ENCODE assay signal across 8 mouse cellular contexts in genomic region chr5:115534290-115534731, GRCm38 (mm10). TPM values are rescaled to one million over a fixed set of nuclear protein-coding genes. Genes with fewer than 3 reads are reported as not detected.
DNase-seq lines count a peak whose midpoint lies in the region; ATAC-seq and TF ChIP-seq lines count a peak whose summit lies in the region.

No protein-coding gene starts in this region.

- CTCF ChIA-PET in Patski (lab: Charles Lee): interaction anchor here (0.8 to 11.0 kb wide), 2 partner anchors 9 to 28 kb away, joined by 3 to 160 read pairs; partner anchors contain the start of gene Pxn

- TF ChIP-seq CTCF in Patski (IDR thresholded peaks at IDR 0.05): no peak

- H3K4me3 ChIP-seq in forebrain, embryonic 14.5 days (ENCODE audit: low read depth, low read length): no peak overlapping the region
- H3K4me3 ChIP-seq in forebrain, embryonic 13.5 days: no peak overlapping the region

- POLR2A ChIA-PET in Patski (lab: Charles Lee): interaction anchor here (1.2 to 2.8 kb wide), 3 partner anchors 12 to 25 kb away, joined by 3 to 19 read pairs (median 5); no protein-coding TSS in a partner anchor

- H3K9ac ChIP-seq in forebrain, embryonic 14.5 days (ENCODE audit: low read length): 0 out of 2 replicates have a peak overlapping the region, but pooled peaks have one; percentile 17
- H3K9ac ChIP-seq in forebrain, embryonic 13.5 days: no peak overlapping the region

- no peaks in the 10 kb centered on the region for H3K9me3 ChIP-seq in forebrain, embryonic 14.5 days (replicated peaks; ENCODE audit: control insufficient read depth, low read length)
- H3K9me3 ChIP-seq in forebrain, embryonic 13.5 days (replicated peaks): no peaks in the 10 kb centered on the region

- no peaks in the 10 kb centered on the region for H3K36me3 ChIP-seq in forebrain, embryonic 14.5 days (ENCODE audit: control insufficient read depth, insufficient read depth, low read length)
- no peaks in the 10 kb centered on the region for H3K36me3 ChIP-seq in forebrain, embryonic 13.5 days (ENCODE audit: poor library complexity, severe bottlenecking)

- no peak overlapping the region for H3K4me2 ChIP-seq in forebrain, embryonic 14.5 days (ENCODE audit: low read length)
- no peak overlapping the region for H3K4me2 ChIP-seq in forebrain, embryonic 13.5 days

- in situ Hi-C loops in Patski (cut with MboI; ENCODE audit: low pct_unique_long_range_greater_than_20kb): no loop called here

- DNase-seq in forebrain, embryonic 14.5 days (ENCODE audit: low spot score): no peak
- DNase-seq in Patski (ENCODE audit: low read depth, low spot score): no peak
- DNase-seq in heart, adult 9 months (ENCODE audit: low spot score in 2 of 2): peak; percentile 77 to 82
- DNase-seq in kidney, postnatal 14 days: peak; percentile 74
- no peak for DNase-seq in layer of hippocampus, adult 9-10 months (ENCODE audit: low spot score)
- DNase-seq in retina, embryonic 14.5 days (ENCODE audit: low spot score): no peak

- no peaks in the 10 kb centered on the region for H3K27me3 ChIP-seq in forebrain, embryonic 14.5 days (replicated peaks; ENCODE audit: control insufficient read depth, insufficient read depth, low read length)
- no peaks in the 10 kb centered on the region for H3K27me3 ChIP-seq in forebrain, embryonic 13.5 days
- no peaks in the 10 kb centered on the region for H3K27me3 ChIP-seq in Patski

- no peak overlapping the region for H3K27ac ChIP-seq in forebrain, embryonic 14.5 days (ENCODE audit: low read depth, low read length)
- H3K27ac ChIP-seq in forebrain, embryonic 13.5 days: no peak overlapping the region

- 25% methylated on average over 16 of the region's 16 CpGs for WGBS in forebrain, embryonic 14.5 days
- WGBS in forebrain, embryonic 13.5 days: 21% methylated on average over 16 of the region's 16 CpGs

- no peak for ATAC-seq in forebrain, embryonic 14.5 days
- ATAC-seq in forebrain, embryonic 13.5 days: no peak
- peak; percentile 17 for ATAC-seq in Patski
- ATAC-seq in megakaryocyte progenitor cell, adult 5-6 weeks (replicated peaks; ENCODE audit: poor library complexity): no peak

- H3K4me1 ChIP-seq in forebrain, embryonic 14.5 days (ENCODE audit: control insufficient read depth, insufficient read depth, low read length): peaks cover 19% of the 10 kb centered on the region
- peaks cover 48% of the 10 kb centered on the region for H3K4me1 ChIP-seq in forebrain, embryonic 13.5 days

RNA-seq across cellular contexts. Expression of gene Rplp0, which starts 25.0 kb away (rescaled TPM):
- polyA plus RNA-seq in forebrain, embryonic 14.5 days (2014; fragmentation: Nextera tagmentation; extraction: Ambion mirVana): 1,112 and 1,434 TPM in 2 replicates
- 1,081 and 1,088 TPM in 2 replicates for polyA plus RNA-seq in forebrain, embryonic 13.5 days (2015; fragmentation: Nextera tagmentation; extraction: Ambion mirVana)
- polyA plus RNA-seq in Patski (2021): 1,079 TPM
- 3,223 and 3,257 TPM in 2 replicates for total RNA-seq in megakaryocyte progenitor cell, adult 5-6 weeks (2015)
- 1,603 and 2,013 TPM in 2 replicates for total RNA-seq in megakaryocyte progenitor cell, adult 5-6 weeks (2017)

RNA-seq across cellular contexts. Expression of gene Pxn, which starts 27.8 kb away (rescaled TPM):
- 7.5 and 9.8 TPM in 2 replicates for polyA plus RNA-seq in forebrain, embryonic 14.5 days (2014; fragmentation: Nextera tagmentation; extraction: Ambion mirVana)
- polyA plus RNA-seq in forebrain, embryonic 13.5 days (2015; fragmentation: Nextera tagmentation; extraction: Ambion mirVana): 16.8 and 17.7 TPM in 2 replicates
- polyA plus RNA-seq in Patski (2021): 136 TPM
- 40.4 and 52.8 TPM in 2 replicates for total RNA-seq in megakaryocyte progenitor cell, adult 5-6 weeks (2015)
- 69.6 and 73.0 TPM in 2 replicates for total RNA-seq in megakaryocyte progenitor cell, adult 5-6 weeks (2017)

RNA-seq across cellular contexts. Expression of gene Gcn1l1, which starts 30.7 kb away (rescaled TPM):
- 29.2 and 41.2 TPM in 2 replicates for polyA plus RNA-seq in forebrain, embryonic 14.5 days (2014; fragmentation: Nextera tagmentation; extraction: Ambion mirVana)
- 41.7 and 46.1 TPM in 2 replicates for polyA plus RNA-seq in forebrain, embryonic 13.5 days (2015; fragmentation: Nextera tagmentation; extraction: Ambion mirVana)
- 97.6 TPM for polyA plus RNA-seq in Patski (2021)
- 17.5 and 17.7 TPM in 2 replicates for total RNA-seq in megakaryocyte progenitor cell, adult 5-6 weeks (2015)
- 33.2 and 35.3 TPM in 2 replicates for total RNA-seq in megakaryocyte progenitor cell, adult 5-6 weeks (2017)

RNA-seq across cellular contexts. Expression of gene Sirt4, which starts 49.8 kb away (rescaled TPM):
- 19.5 and 24.3 TPM in 2 replicates for polyA plus RNA-seq in forebrain, embryonic 14.5 days (2014; fragmentation: Nextera tagmentation; extraction: Ambion mirVana)
- 24.7 TPM in 2 replicates for polyA plus RNA-seq in forebrain, embryonic 13.5 days (2015; fragmentation: Nextera tagmentation; extraction: Ambion mirVana)
- 34.6 TPM for polyA plus RNA-seq in Patski (2021)
- total RNA-seq in megakaryocyte progenitor cell, adult 5-6 weeks (2015): 9.8 and 12.3 TPM in 2 replicates
- total RNA-seq in megakaryocyte progenitor cell, adult 5-6 weeks (2017): 2.8 and 4.6 TPM in 2 replicates

Comparison
In these comparisons a context has a peak if more than half of its experiments do, and no peak if none do; other contexts are left out.
1. DNase-seq: peak in heart, adult 9 months (2 of 2) and kidney, postnatal 14 days (single experiment); none in forebrain, embryonic 14.5 days (single experiment), Patski (single experiment), layer of hippocampus, adult 9-10 months (single experiment) and retina, embryonic 14.5 days (single experiment).